Mouse (Mus musculus): ENCODE results near the gene Ptger4.

The Ptger4 gene

GRCm38 (mm10) chr15:5165121-5165773 lies 78.7 kb downstream of the Ptger4 start:
- no peak for DNase-seq (ENCODE audit: low read depth, low spot score)

- DNase-seq (ENCODE audit: low read depth, low spot score), result no peak
These were observed 85.2 kb downstream of the Ptger4 start for GRCm38 (mm10) chr15:5158827-5159226.

- DNase-seq (ENCODE audit: low read depth, low spot score), result no peak
These were observed 86.6 kb downstream of the Ptger4 start for GRCm38 (mm10) chr15:5157386-5157785.

Data from WW6 (cell line).